Comparison of ENCODE assay signal across 17 mouse cellular contexts in genomic region chr3:51082831-51083575, GRCm38 (mm10).
A peak's percentile ranks its signal among the peaks of the same experiment; 100 is the strongest.
DNase-seq lines count a peak whose midpoint lies in the region; ATAC-seq and TF ChIP-seq lines count a peak whose summit lies in the region.
"Had no signal": no experiment of that assay in that cellular context is flagged by ENCODE, and none has a peak within 500 bp of the region (broad histone marks: within the 10 kb centered on the region; RNA-seq: fewer than 3 reads in every experiment).

No protein-coding gene starts in this region.

- H3K4me3 ChIP-seq in midbrain, embryonic 16.5 days (ENCODE audit: low read depth, low read length), result no peak overlapping the region
- H3K4me3 ChIP-seq in midbrain, postnatal 0 days (ENCODE audit: low read depth, low read length), result no peak overlapping the region
- no peak overlapping the region for H3K4me3 ChIP-seq in forebrain, embryonic 15.5 days
- no peak overlapping the region for H3K4me3 ChIP-seq in limb, embryonic 15.5 days
- no peak overlapping the region for H3K4me3 ChIP-seq in lung, adult 2 months (replicated peaks; ENCODE audit: extremely low read depth, low read depth, low read length)
- H3K4me3 ChIP-seq in kidney, embryonic 14.5 days (ENCODE audit: low read length), result no peak overlapping the region
- H3K4me3 ChIP-seq: liver, embryonic 12.5 days had no signal

- no peak overlapping the region for H3K4me2 ChIP-seq in midbrain, embryonic 16.5 days (ENCODE audit: low read length)
- no peak overlapping the region for H3K4me2 ChIP-seq in midbrain, postnatal 0 days (ENCODE audit: low read depth, low read length, poor library complexity, severe bottlenecking)
- peak overlapping the region; percentile 19 for H3K4me2 ChIP-seq in forebrain, embryonic 15.5 days (replicated peaks)
- peak overlapping the region; percentile 7; the same call in 1 of the 2 replicates for H3K4me2 ChIP-seq in limb, embryonic 15.5 days
- H3K4me2 ChIP-seq in kidney, embryonic 14.5 days (replicated peaks; ENCODE audit: low read depth, low read length), result no peak overlapping the region
- H3K4me2 ChIP-seq: liver, embryonic 12.5 days had no signal

- peaks cover 9% of the 10 kb centered on the region for H3K4me1 ChIP-seq in midbrain, embryonic 16.5 days (ENCODE audit: control insufficient read depth, insufficient read depth, low read length)
- no peaks in the 10 kb centered on the region for H3K4me1 ChIP-seq in midbrain, postnatal 0 days (ENCODE audit: insufficient read depth, low read length)
- peaks cover 33% of the 10 kb centered on the region for H3K4me1 ChIP-seq in forebrain, embryonic 15.5 days
- H3K4me1 ChIP-seq in limb, embryonic 15.5 days, result peaks cover 41% of the 10 kb centered on the region
- H3K4me1 ChIP-seq in lung, adult 2 months (ENCODE audit: control insufficient read depth, insufficient read depth, low read length), result no peaks in the 10 kb centered on the region
- no peaks in the 10 kb centered on the region for H3K4me1 ChIP-seq in kidney, embryonic 14.5 days (ENCODE audit: control insufficient read depth, insufficient read depth, low read length)
- H3K4me1 ChIP-seq: liver, embryonic 12.5 days had no signal

- no peak; the same call in 1 of the 2 replicates for ATAC-seq in midbrain, embryonic 16.5 days
- ATAC-seq in midbrain, postnatal 0 days (ENCODE audit: low FRiP score), result no peak
- ATAC-seq in forebrain, embryonic 15.5 days (replicated peaks), result peak; percentile 51; the same call in 1 of the 2 replicates
- ATAC-seq in limb, embryonic 15.5 days (ENCODE audit: insufficient number of reproducible peaks, low FRiP score, low TSS enrichment, low read depth), result no peak
- ATAC-seq in kidney, embryonic 14.5 days (ENCODE audit: low FRiP score, low TSS enrichment), result no peak
- ATAC-seq: activated CD4-positive, CD25-positive, alpha-beta regulatory T cell, adult 4 months; intestine, embryonic 16.5 days; liver, embryonic 12.5 days; lung, postnatal 0 days had no signal

- intact Hi-C loops in heart, postnatal 36 days (cut with DNase I), result no loop called here

- H3K36me3 ChIP-seq in midbrain, embryonic 16.5 days (ENCODE audit: control insufficient read depth, insufficient read depth, low read length), result no peaks in the 10 kb centered on the region
- no peaks in the 10 kb centered on the region for H3K36me3 ChIP-seq in midbrain, postnatal 0 days (ENCODE audit: insufficient read depth, low read length)
- no peaks in the 10 kb centered on the region for H3K36me3 ChIP-seq in forebrain, embryonic 15.5 days
- no peaks in the 10 kb centered on the region for H3K36me3 ChIP-seq in limb, embryonic 15.5 days
- H3K36me3 ChIP-seq in kidney, embryonic 14.5 days (ENCODE audit: control insufficient read depth, insufficient read depth, low read length), result no peaks in the 10 kb centered on the region
- H3K36me3 ChIP-seq: liver, embryonic 12.5 days had no signal

- no peak for TF ChIP-seq CTCF in midbrain, postnatal 0 days (IDR thresholded peaks at IDR 0.05)
- TF ChIP-seq CTCF in lung, adult 2 months (IDR thresholded peaks at IDR 0.05; ENCODE audit: insufficient read depth, low read length), result no peak

- no peak overlapping the region for H3K9ac ChIP-seq in midbrain, embryonic 16.5 days (ENCODE audit: low read depth, low read length)
- H3K9ac ChIP-seq in midbrain, postnatal 0 days (replicated peaks; ENCODE audit: low read length, poor library complexity, severe bottlenecking), result no peak overlapping the region
- H3K9ac ChIP-seq in forebrain, embryonic 15.5 days (replicated peaks), result 0 out of 2 replicates have a peak overlapping the region, but pooled peaks have one; percentile 11
- no peak overlapping the region for H3K9ac ChIP-seq in limb, embryonic 15.5 days
- no peak overlapping the region for H3K9ac ChIP-seq in kidney, embryonic 14.5 days (ENCODE audit: low read depth, low read length)
- H3K9ac ChIP-seq: liver, embryonic 12.5 days had no signal

- H3K27ac ChIP-seq in midbrain, embryonic 16.5 days (ENCODE audit: low read length), result peak overlapping the region; percentile 54
- no peak overlapping the region for H3K27ac ChIP-seq in midbrain, postnatal 0 days (ENCODE audit: low read depth, low read length)
- peak overlapping the region; percentile 77 for H3K27ac ChIP-seq in forebrain, embryonic 15.5 days (replicated peaks)
- H3K27ac ChIP-seq in limb, embryonic 15.5 days, result peak overlapping the region; percentile 75
- H3K27ac ChIP-seq in kidney, embryonic 14.5 days (ENCODE audit: low read depth, low read length), result no peak overlapping the region
- H3K27ac ChIP-seq: liver, embryonic 12.5 days had no signal

- no peaks in the 10 kb centered on the region for H3K27me3 ChIP-seq in midbrain, embryonic 16.5 days (ENCODE audit: control insufficient read depth, insufficient read depth, low read depth, low read length)
- H3K27me3 ChIP-seq in midbrain, postnatal 0 days (ENCODE audit: insufficient read depth, low read length), result no peaks in the 10 kb centered on the region
- H3K27me3 ChIP-seq in forebrain, embryonic 15.5 days, result no peaks in the 10 kb centered on the region
- no peaks in the 10 kb centered on the region for H3K27me3 ChIP-seq in limb, embryonic 15.5 days
- no peaks in the 10 kb centered on the region for H3K27me3 ChIP-seq in kidney, embryonic 14.5 days (ENCODE audit: control insufficient read depth, insufficient read depth, low read length)
- H3K27me3 ChIP-seq: liver, embryonic 12.5 days had no signal

- TF ChIP-seq POLR2A in lung, adult 2 months (IDR thresholded peaks at IDR 0.05; ENCODE audit: borderline replicate concordance, extremely low read depth, low read depth, low read length), result no peak

- WGBS in midbrain, embryonic 16.5 days, result 59% methylated on average over 11 of the region's 11 CpGs
- WGBS in midbrain, postnatal 0 days, result 58% methylated on average over 11 of the region's 11 CpGs
- 25% methylated on average over 11 of the region's 11 CpGs for WGBS in forebrain, embryonic 15.5 days
- 38% methylated on average over 11 of the region's 11 CpGs for WGBS in limb, embryonic 15.5 days
- 79% methylated on average over 11 of the region's 11 CpGs for WGBS in lung, adult 2 months
- WGBS in kidney, embryonic 14.5 days, result 76% methylated on average over 11 of the region's 11 CpGs

- H3K9me3 ChIP-seq in midbrain, embryonic 16.5 days (replicated peaks; ENCODE audit: control insufficient read depth, low read length, poor library complexity, severe bottlenecking), result no peaks in the 10 kb centered on the region
- H3K9me3 ChIP-seq in midbrain, postnatal 0 days (ENCODE audit: low read length), result no peaks in the 10 kb centered on the region
- H3K9me3 ChIP-seq in forebrain, embryonic 15.5 days, result no peaks in the 10 kb centered on the region
- no peaks in the 10 kb centered on the region for H3K9me3 ChIP-seq in limb, embryonic 15.5 days
- H3K9me3 ChIP-seq in kidney, embryonic 14.5 days (ENCODE audit: control insufficient read depth, low read length), result no peaks in the 10 kb centered on the region
- H3K9me3 ChIP-seq: liver, embryonic 12.5 days; megakaryocyte, embryonic 14.5 days had no signal

- peak; percentile 46 for DNase-seq in heart, adult 11 months
- DNase-seq in heart, postnatal 36 days, result no peak
- DNase-seq in midbrain, postnatal 0 days (ENCODE audit: low spot score), result no peak
- no peak for DNase-seq in lung, adult 2 months
- DNase-seq: adrenal gland, postnatal 36 days; heart, postnatal 14 days; kidney, postnatal 10 days; layer of hippocampus, adult 9-11 months had no signal

Comparison
In these comparisons a context has a peak if more than half of its experiments do, and no peak if none do; other contexts are left out.
1. H3K27ac ChIP-seq: peak in midbrain, embryonic 16.5 days (single experiment), forebrain, embryonic 15.5 days (single experiment) and limb, embryonic 15.5 days (single experiment); none in midbrain, postnatal 0 days (single experiment) and kidney, embryonic 14.5 days (single experiment).
2. H3K4me2 ChIP-seq: peak in forebrain, embryonic 15.5 days (single experiment) and limb, embryonic 15.5 days (single experiment); none in midbrain, embryonic 16.5 days (single experiment), midbrain, postnatal 0 days (single experiment) and kidney, embryonic 14.5 days (single experiment).